Mouse (Mus musculus): Measurements from ENCODE around the gene Ankmy1. TPM values are rescaled to one million over a fixed set of nuclear protein-coding genes. Genes with fewer than 3 reads are reported as not detected.

Gene Ankmy1
- 0.02 TPM in 1 of 2 replicates, not detected in the other for polyA plus RNA-seq (2015; fragmentation: Nextera tagmentation; extraction: Ambion mirVana)

GRCm38 (mm10) chr1:92902786-92903185 is at the start of gene Ankmy1:
Gene Ankmy1, minus strand, starts transcription at chr1:92902906.
- no peak within 1 kb of the TSS for H3K4me3 ChIP-seq (replicated peaks)
- no peaks in the 10 kb centered on the region for H3K36me3 ChIP-seq (replicated peaks)
- no peak within 1 kb of the TSS for H3K9ac ChIP-seq
- H3K4me1 ChIP-seq (replicated peaks) = peaks cover 25% of the 10 kb centered on the region
- no peak within 1 kb of the TSS for H3K27ac ChIP-seq (replicated peaks)
- WGBS (ENCODE audit: insufficient replicate concordance) = 5% methylated on average over 15 of the region's 15 CpGs
- H3K4me2 ChIP-seq = peak within 1 kb of the TSS; percentile 39
- ATAC-seq (ENCODE audit: insufficient read depth) = no peak
- peaks cover 28% of the 10 kb centered on the region for H3K27me3 ChIP-seq
- no peaks in the 10 kb centered on the region for H3K9me3 ChIP-seq (replicated peaks)

GRCm38 (mm10) chr1:92950607-92951006 is 47.9 kb upstream of the Ankmy1 start, which contains the start of gene Gpr35:
Gene Gpr35, plus strand, starts transcription at chr1:92950865.
- Histone ChIP-seq H3K4me3 (replicated peaks) (no peak within 1 kb of the TSS), H3K4me2 (no peak within 1 kb of the TSS), H3K9me3 (replicated peaks) (no peaks in the 10 kb centered on the region), H3K9ac (no peak within 1 kb of the TSS), H3K27me3 (no peaks in the 10 kb centered on the region), H3K4me1 (replicated peaks) (no peaks in the 10 kb centered on the region), H3K27ac (replicated peaks) (no peak within 1 kb of the TSS), H3K36me3 (replicated peaks) (peaks cover 16% of the 10 kb centered on the region)
- ATAC-seq (ENCODE audit: insufficient read depth) = no peak
- 51% methylated on average over 5 of the region's 5 CpGs for whole genome bisulfite sequencing (ENCODE audit: insufficient replicate concordance)

DNA sequence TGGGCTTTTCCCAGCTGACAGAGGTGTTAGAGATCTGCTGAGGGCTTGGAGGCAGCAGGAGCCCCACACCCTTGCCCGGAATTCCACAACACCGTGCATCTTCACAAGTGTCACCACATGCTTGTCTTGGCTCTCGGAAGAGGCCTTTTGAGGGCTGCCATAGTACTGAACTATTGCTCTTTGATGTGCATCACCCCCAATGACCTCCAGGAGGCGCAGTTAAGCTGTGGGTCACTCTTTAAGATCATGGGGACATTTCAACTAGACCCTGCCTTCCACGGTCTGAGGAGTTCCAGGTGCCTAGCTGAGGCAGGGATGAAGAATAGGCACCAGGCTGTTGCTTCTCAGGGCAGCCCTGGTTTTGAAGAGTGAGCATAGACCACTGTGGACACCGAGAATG is 46.7 kb upstream of the Ankmy1 start:
- Histone ChIP-seq H3K9me3 (replicated peaks) (no peaks in the 10 kb centered on the region), H3K4me2 (no peak overlapping the region), H3K4me1 (replicated peaks) (no peaks in the 10 kb centered on the region), H3K4me3 (replicated peaks) (no peak overlapping the region), H3K9ac (no peak overlapping the region), H3K27me3 (no peaks in the 10 kb centered on the region), H3K36me3 (replicated peaks) (peaks cover 26% of the 10 kb centered on the region), H3K27ac (replicated peaks) (no peak overlapping the region)
- ATAC-seq (ENCODE audit: insufficient read depth) = no peak
- 45% methylated on average over 6 of the region's 6 CpGs for WGBS (ENCODE audit: insufficient replicate concordance)

DNA sequence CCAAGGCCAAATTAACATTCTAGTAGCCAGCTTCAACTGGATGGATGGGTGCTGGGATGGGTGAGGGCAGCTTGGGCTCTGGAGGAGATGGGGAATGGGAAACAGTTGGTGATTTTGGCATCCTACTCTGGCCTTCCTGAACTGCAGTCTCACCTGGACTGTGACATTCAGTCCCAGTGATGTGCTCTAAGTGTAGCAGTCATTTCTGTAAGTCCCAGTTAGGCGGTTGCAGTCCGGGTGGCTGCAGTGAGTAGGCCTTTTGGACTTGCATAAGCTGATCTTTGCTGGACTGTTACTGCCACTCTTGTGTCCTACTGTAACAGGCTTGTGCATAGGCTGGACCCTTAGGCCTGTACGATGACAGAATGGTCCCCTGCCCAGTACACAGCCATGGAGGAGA is 45.3 kb upstream of the Ankmy1 start:
- Histone ChIP-seq H3K27ac (replicated peaks) (no peak overlapping the region), H3K27me3 (no peaks in the 10 kb centered on the region), H3K4me1 (replicated peaks) (no peaks in the 10 kb centered on the region), H3K4me2 (no peak overlapping the region), H3K36me3 (replicated peaks) (peaks cover 28% of the 10 kb centered on the region), H3K9me3 (replicated peaks) (no peaks in the 10 kb centered on the region), H3K9ac (no peak overlapping the region), H3K4me3 (replicated peaks) (no peak overlapping the region)
- no peak for ATAC-seq (ENCODE audit: insufficient read depth)
- WGBS (ENCODE audit: insufficient replicate concordance) = 89% methylated on average over 3 of the region's 3 CpGs

- ATAC-seq (ENCODE audit: insufficient read depth) = no peak
- Histone ChIP-seq H3K9ac (no peak overlapping the region), H3K27me3 (no peaks in the 10 kb centered on the region), H3K4me1 (replicated peaks) (no peaks in the 10 kb centered on the region), H3K27ac (replicated peaks) (no peak overlapping the region), H3K36me3 (replicated peaks) (peaks cover 59% of the 10 kb centered on the region), H3K4me3 (replicated peaks) (no peak overlapping the region), H3K9me3 (replicated peaks) (no peaks in the 10 kb centered on the region), H3K4me2 (no peak overlapping the region)
- WGBS (ENCODE audit: insufficient replicate concordance) = 81% methylated on average over 19 of the region's 19 CpGs
Observed at GRCm38 (mm10) chr1:92943219-92943989, 40.7 kb upstream of the Ankmy1 start.

- 81% methylated on average over 4 of the region's 4 CpGs for WGBS (ENCODE audit: insufficient replicate concordance)
- peaks cover 42% of the 10 kb centered on the region for H3K36me3 ChIP-seq (replicated peaks)
- no peak overlapping the region for H3K4me3 ChIP-seq (replicated peaks)
- peaks cover 30% of the 10 kb centered on the region for H3K4me1 ChIP-seq (replicated peaks)
- no peak overlapping the region for H3K9ac ChIP-seq
- ATAC-seq (ENCODE audit: insufficient read depth) = no peak
- H3K27me3 ChIP-seq = no peaks in the 10 kb centered on the region
- H3K4me2 ChIP-seq = no peak overlapping the region
- H3K27ac ChIP-seq (replicated peaks) = no peak overlapping the region
- no peaks in the 10 kb centered on the region for H3K9me3 ChIP-seq (replicated peaks)
Observed at GRCm38 (mm10) chr1:92939746-92940145, 37.0 kb upstream of the Ankmy1 start.

- no peaks in the 10 kb centered on the region for H3K9me3 ChIP-seq (replicated peaks)
- WGBS (ENCODE audit: insufficient replicate concordance) = 57% methylated on average over 3 of the region's 3 CpGs
- no peak for ATAC-seq (ENCODE audit: insufficient read depth)
Observed at GRCm38 (mm10) chr1:92937797-92938196, 35.1 kb upstream of the Ankmy1 start.

DNA sequence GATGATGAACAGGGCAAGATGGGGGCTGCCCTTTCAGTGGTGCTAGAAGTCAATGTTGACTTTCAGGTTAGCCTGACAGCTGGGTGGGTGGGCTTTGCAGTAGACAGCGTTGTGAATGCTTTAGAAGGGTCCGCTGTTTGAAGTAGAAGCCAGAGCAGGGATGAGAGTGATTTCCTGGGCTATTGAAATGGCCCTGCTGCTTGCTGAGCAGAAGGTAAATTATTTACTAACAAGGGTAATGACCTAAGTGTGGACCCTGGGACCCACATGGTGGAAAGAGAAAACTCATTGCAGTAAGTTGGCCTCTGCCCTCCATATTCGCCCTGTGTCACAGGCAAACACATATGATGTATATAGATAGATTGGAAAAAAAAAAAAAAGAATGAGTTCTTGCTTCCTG is 33.8 kb upstream of the Ankmy1 start:
- H3K27ac ChIP-seq (replicated peaks) = peak overlapping the region; percentile 91

More at GRCm38 (mm10) chr1:92937797-92938196, 35.1 kb upstream of the Ankmy1 start:
- Histone ChIP-seq H3K36me3 (replicated peaks) (peaks cover 37% of the 10 kb centered on the region), H3K4me3 (replicated peaks) (no peak overlapping the region), H3K27me3 (no peaks in the 10 kb centered on the region), H3K4me2 (no peak overlapping the region), H3K4me1 (replicated peaks) (peaks cover 47% of the 10 kb centered on the region), H3K9ac (no peak overlapping the region), H3K27ac (replicated peaks) (no peak overlapping the region)

GRCm38 (mm10) chr1:92935977-92936376 is 33.3 kb upstream of the Ankmy1 start:
- H3K36me3 ChIP-seq (replicated peaks) = peaks cover 25% of the 10 kb centered on the region
- ATAC-seq (ENCODE audit: insufficient read depth) = no peak
- peak overlapping the region; percentile 72; the same call in 1 of the 2 replicates for H3K9ac ChIP-seq
- H3K27ac ChIP-seq (replicated peaks) = peak overlapping the region; percentile 91
- 44% methylated on average over 2 of the region's 2 CpGs for WGBS (ENCODE audit: insufficient replicate concordance)
- H3K4me1 ChIP-seq (replicated peaks) = peaks cover 47% of the 10 kb centered on the region
- H3K4me2 ChIP-seq = peak overlapping the region; percentile 97
- H3K27me3 ChIP-seq = no peaks in the 10 kb centered on the region
- peak overlapping the region; percentile 78 for H3K4me3 ChIP-seq (replicated peaks)
- no peaks in the 10 kb centered on the region for H3K9me3 ChIP-seq (replicated peaks)

More for the DNA sequence above, 33.8 kb upstream of the Ankmy1 start:
- no peaks in the 10 kb centered on the region for H3K9me3 ChIP-seq (replicated peaks)
- no peak for ATAC-seq (ENCODE audit: insufficient read depth)
- H3K27me3 ChIP-seq = no peaks in the 10 kb centered on the region
- peaks cover 47% of the 10 kb centered on the region for H3K4me1 ChIP-seq (replicated peaks)
- H3K9ac ChIP-seq = no peak overlapping the region
- 68% methylated on average over 3 of the region's 3 CpGs for WGBS (ENCODE audit: insufficient replicate concordance)
- no peak overlapping the region for H3K4me3 ChIP-seq (replicated peaks)
- H3K36me3 ChIP-seq (replicated peaks) = peaks cover 27% of the 10 kb centered on the region
- peak overlapping the region; percentile 97 for H3K4me2 ChIP-seq

DNA sequence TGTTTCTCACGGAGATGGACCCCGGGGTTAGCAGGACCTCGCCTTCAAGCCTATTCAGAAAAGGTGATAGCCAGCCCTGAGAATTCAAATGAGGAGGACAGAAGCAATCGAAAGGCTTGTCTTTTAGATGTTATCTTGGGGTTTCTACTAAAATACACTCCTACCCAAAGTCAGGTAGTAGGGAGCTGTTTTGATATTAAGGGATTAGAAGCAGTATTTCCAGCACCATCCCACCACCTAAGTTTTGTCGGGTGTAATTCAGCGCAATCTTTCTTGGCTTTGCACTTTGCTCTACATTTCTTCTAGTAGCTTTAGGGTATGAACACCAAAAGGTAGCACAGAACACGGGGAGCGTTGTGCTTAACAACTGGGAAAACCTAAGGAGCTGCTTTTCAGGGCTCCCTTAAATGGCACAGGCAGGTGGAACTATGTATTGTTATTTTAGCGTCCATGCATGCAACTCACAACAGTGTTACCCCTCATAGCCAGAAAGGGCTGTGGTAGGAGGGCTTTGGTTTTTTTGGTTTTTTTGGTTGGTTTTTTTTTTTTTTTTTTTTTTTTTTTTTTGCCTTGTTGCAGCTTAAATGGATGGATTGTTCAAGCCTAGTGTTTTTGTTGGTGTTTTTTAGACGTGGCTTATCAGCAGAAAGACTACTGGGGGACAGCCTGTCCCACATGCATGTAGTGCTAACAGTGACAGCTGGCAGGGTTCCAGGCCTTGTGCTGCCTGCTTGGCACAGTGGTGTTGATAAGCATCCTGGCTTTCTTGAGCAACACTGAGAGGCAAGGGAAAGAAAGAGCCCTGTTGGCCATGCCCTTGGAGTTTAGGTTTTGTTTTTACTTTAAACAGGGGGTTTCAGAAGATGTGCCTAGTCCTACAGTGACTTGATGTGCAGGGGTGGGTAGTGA is 32.6 kb upstream of the Ankmy1 start:
- no peak; the same call in 1 of the 2 replicates for ATAC-seq (ENCODE audit: insufficient read depth)
- WGBS (ENCODE audit: insufficient replicate concordance) = 14% methylated on average over 10 of the region's 10 CpGs
- H3K4me1 ChIP-seq (replicated peaks) = peaks cover 47% of the 10 kb centered on the region
- H3K27ac ChIP-seq (replicated peaks) = peak overlapping the region; percentile 91
- H3K9ac ChIP-seq = peak overlapping the region; percentile 72
- peak overlapping the region; percentile 97 for H3K4me2 ChIP-seq
- no peaks in the 10 kb centered on the region for H3K27me3 ChIP-seq
- peak overlapping the region; percentile 78 for H3K4me3 ChIP-seq (replicated peaks)
- peaks cover 22% of the 10 kb centered on the region for H3K36me3 ChIP-seq (replicated peaks)
- H3K9me3 ChIP-seq (replicated peaks) = no peaks in the 10 kb centered on the region

All from liver, embryonic 15.5 days (tissue).